Mouse (Mus musculus) spleen, adult 12 weeks (tissue): Measurements from ENCODE around the gene Gm5168.
"Not testable (repeated sequence)": the region's sequence is repeated elsewhere in the genome, so short reads cannot be mapped to it uniquely, and the experiment has no call there.

Experiments
- DNase-seq: peaks from one replicate; pipeline ENCODE4 v3.0.0; 2022; ENCODE audit warnings: low spot score

Gm5168 gene

GRCm38 (mm10) chrX:26050941-26051340 lies at the start of gene Gm5168:
Gene Gm5168, minus strand, starts transcription at chrX:26051041.
- DNase-seq = not testable (repeated sequence)
